Mouse (Mus musculus) adrenal gland, adult 8-10 months (tissue): Measurements from ENCODE around the gene Hes2. TPM values are rescaled to one million over a fixed set of nuclear protein-coding genes. Genes with fewer than 3 reads are reported as not detected.

Experiments
- DNase-seq: peaks from one replicate; pipeline ENCODE4 v3.0.0; 2022
- total RNA-seq, 4 experiments: library from RNA; stranded (reverse); gene quantifications; 2 replicates each; pipeline ENCODE4 v1.2.4; 2022

The Hes2 gene
- total RNA-seq, 4 experiments from 2014 or later, result not detected

- DNase-seq, result no peak
Measured at GRCm38 (mm10) chr4:152186205-152187082, 27.8 kb downstream of the Hes2 start.

GRCm38 (mm10) chr4:152187142-152187541 lies 28.5 kb downstream of the Hes2 start:
- no peak for DNase-seq

- DNase-seq, result no peak
Measured at GRCm38 (mm10) chr4:152188651-152189050, 30.0 kb downstream of the Hes2 start.

- DNase-seq, result no peak
Measured at GRCm38 (mm10) chr4:152189071-152189470, 30.4 kb downstream of the Hes2 start.

- no peak for DNase-seq
Measured at GRCm38 (mm10) chr4:152189691-152190090, 31.0 kb downstream of the Hes2 start.

GRCm38 (mm10) chr4:152190096-152190653 lies 31.5 kb downstream of the Hes2 start:
- no peak for DNase-seq

GRCm38 (mm10) chr4:152190701-152191100 lies 32.0 kb downstream of the Hes2 start:
- DNase-seq, result no peak

- DNase-seq, result no peak
Measured at GRCm38 (mm10) chr4:152192569-152192968, 33.9 kb downstream of the Hes2 start.

- no peak for DNase-seq
Measured at GRCm38 (mm10) chr4:152194476-152195175, 36.0 kb downstream of the Hes2 start.

GRCm38 (mm10) chr4:152196276-152196675 lies 37.6 kb downstream of the Hes2 start:
- DNase-seq, result no peak

- no peak for DNase-seq
Measured at GRCm38 (mm10) chr4:152197545-152197944, 38.9 kb downstream of the Hes2 start.

GRCm38 (mm10) chr4:152199617-152200016 lies 41.0 kb downstream of the Hes2 start:
- DNase-seq, result no peak

GRCm38 (mm10) chr4:152201492-152201891 lies 42.8 kb downstream of the Hes2 start:
- no peak for DNase-seq

GRCm38 (mm10) chr4:152202418-152202817 lies 43.8 kb downstream of the Hes2 start:
- no peak for DNase-seq

GRCm38 (mm10) chr4:152202905-152203304 lies 44.2 kb downstream of the Hes2 start:
- DNase-seq, result no peak

GRCm38 (mm10) chr4:152204663-152205062 lies 46.0 kb downstream of the Hes2 start:
- DNase-seq, result no peak

- no peak for DNase-seq
Measured at GRCm38 (mm10) chr4:152206199-152206598, 47.5 kb downstream of the Hes2 start.

- no peak for DNase-seq
Measured at GRCm38 (mm10) chr4:152209623-152210022, 51.0 kb downstream of the Hes2 start.

Other genes with a start within 250 kb of the Hes2 start
- 100 to 1,000 TPM in 2 of 4 experiments, 10 to 100 TPM in 2; 84.6 to 116 (median 104) TPM for gene Dnajc11, start 225.2 kb upstream of the Hes2 start, total RNA-seq
- gene Thap3, start 169.9 kb upstream of the Hes2 start, total RNA-seq, result 10 to 100 TPM; 25.7 to 46.9 (median 36.6) TPM
- gene Phf13, start 162.6 kb upstream of the Hes2 start, total RNA-seq, result 10 to 100 TPM; 14.0 to 20.5 (median 18.6) TPM
- 10 to 100 TPM; 23.9 to 34.2 (median 31.1) TPM for gene Klhl21, start 150.1 kb upstream of the Hes2 start, total RNA-seq
- gene Zbtb48, start 131.2 kb upstream of the Hes2 start, total RNA-seq, result 10 to 100 TPM in 3 of 4 experiments, 1 to 10 TPM in 1; 7.1 to 17.4 (median 13.7) TPM
- gene Tas1r1, start 120.3 kb upstream of the Hes2 start, total RNA-seq, result under 1 TPM in 1 of 4 experiments, not detected in 3; 0.71 TPM
- gene Nol9, start 119.5 kb upstream of the Hes2 start, total RNA-seq, result 10 to 100 TPM; 21.3 to 29.6 (median 25.8) TPM
- 10 to 100 TPM in 3 of 4 experiments, 1 to 10 TPM in 1; 8.7 to 19.5 (median 15.4) TPM for gene Plekhg5, start 86.4 kb upstream of the Hes2 start, total RNA-seq
- 1 to 10 TPM in 3 of 4 experiments, under 1 TPM in 1; 0.73 to 2.0 (median 1.3) TPM for gene Tnfrsf25, start 42.9 kb upstream of the Hes2 start, total RNA-seq
- gene Espn, start 6.5 kb upstream of the Hes2 start, total RNA-seq, result 1 to 10 TPM; 2.1 to 6.0 (median 4.4) TPM
- gene Acot7, start 19.3 kb downstream of the Hes2 start, total RNA-seq, result 10 to 100 TPM; 49.5 to 53.2 (median 51.8) TPM
- 1 to 10 TPM; 4.8 to 7.0 (median 5.4) TPM for gene Gpr153, start 115.4 kb downstream of the Hes2 start, total RNA-seq
- gene Hes3, start 132.8 kb downstream of the Hes2 start, total RNA-seq, result not detected
- 10 to 100 TPM; 54.1 to 66.7 (median 59.6) TPM for gene Icmt, start 138.4 kb downstream of the Hes2 start, total RNA-seq
- gene Rnf207, start 160.1 kb downstream of the Hes2 start, total RNA-seq, result 1 to 10 TPM in 2 of 4 experiments, under 1 TPM in 2; 0.23 to 2.2 (median 1.0) TPM
- gene Rpl22, start 166.9 kb downstream of the Hes2 start, total RNA-seq, result 100 to 1,000 TPM; 415 to 500 (median 453) TPM
- 10 to 100 TPM in 2 of 4 experiments, 1 to 10 TPM in 2; 7.0 to 16.9 (median 12.3) TPM for gene Chd5, start 179.8 kb downstream of the Hes2 start, total RNA-seq